Mouse (Mus musculus) CD4-positive helper T cell, adult 2 months (primary cell): ENCODE measurements around the gene Smad9.

ENCODE experiments used
- DNase-seq: peaks from one replicate; pipeline ENCODE4 v3.0.0-alpha.2; 2012; ENCODE audit warnings: low read depth, missing footprints, low spot score

Gene Smad9

DNA sequence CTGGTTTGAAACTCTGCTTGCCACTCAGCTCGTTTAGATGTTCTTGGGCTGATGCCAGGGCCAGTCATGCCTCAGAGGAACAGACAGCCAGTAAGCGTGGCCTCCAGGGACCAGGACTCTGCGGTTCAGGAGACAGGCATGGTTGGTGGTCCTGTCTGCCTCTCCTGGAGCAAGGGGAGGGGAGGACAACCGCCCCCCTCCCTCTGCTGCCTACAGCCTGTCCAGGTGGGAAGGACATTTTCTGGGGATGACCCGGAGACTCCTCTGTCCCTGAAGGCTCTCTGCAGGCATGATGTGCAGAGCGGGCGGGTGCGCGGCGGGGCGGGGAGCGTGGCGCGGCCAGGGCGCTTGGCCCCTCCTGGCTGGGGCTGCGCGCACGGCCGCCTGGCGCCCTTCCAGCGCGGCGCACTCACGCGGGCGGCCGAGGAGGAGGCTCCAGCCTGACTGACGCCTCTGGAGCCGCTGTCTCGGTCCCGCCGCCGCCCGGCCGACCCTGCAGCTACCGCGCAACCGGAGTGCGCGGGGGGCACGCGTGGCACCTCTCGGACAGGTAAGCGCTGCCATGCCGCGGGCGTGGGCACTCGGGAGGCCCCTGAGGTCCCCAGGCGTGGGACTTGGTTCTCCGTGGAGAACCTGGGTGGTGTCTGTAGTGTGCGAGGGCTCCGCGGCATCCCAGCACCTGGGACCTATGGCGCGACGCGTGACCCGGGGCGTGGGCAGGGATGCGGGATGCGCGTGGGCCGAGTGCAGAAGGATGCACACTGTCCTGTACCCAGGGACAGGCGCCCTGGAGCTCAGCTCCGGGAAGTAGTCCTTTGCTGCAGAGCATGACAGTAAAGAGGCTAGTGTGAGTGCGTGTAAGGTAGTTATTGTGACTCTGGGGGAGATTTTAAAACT lies at the start of gene Smad9:
TSS of gene Smad9 (plus strand) at position 438 of the 897 bp plus-strand sequence.
- DNase-seq: no peak

DNA sequence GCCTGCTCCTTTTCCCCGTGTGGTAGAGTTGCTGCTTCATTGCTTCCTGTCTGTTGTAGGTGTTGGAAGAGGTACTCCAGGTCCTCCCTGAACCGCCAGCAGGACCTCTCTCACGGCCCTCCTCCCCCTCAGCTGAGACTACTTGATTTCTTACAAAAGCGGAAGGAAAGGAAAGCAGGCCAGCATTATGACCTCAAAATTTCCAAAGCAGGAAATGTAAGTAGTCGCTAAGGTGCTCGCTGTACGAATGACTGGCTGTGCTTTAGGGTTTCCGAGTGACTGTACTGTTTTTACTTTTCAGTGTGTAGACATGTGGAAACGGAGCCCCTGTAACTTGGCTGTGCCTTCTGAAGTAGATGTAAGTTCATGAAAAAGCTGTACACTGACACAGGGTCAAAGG lies 46.4 kb upstream of the Smad9 start:
- DNase-seq: peak; percentile 78

DNA sequence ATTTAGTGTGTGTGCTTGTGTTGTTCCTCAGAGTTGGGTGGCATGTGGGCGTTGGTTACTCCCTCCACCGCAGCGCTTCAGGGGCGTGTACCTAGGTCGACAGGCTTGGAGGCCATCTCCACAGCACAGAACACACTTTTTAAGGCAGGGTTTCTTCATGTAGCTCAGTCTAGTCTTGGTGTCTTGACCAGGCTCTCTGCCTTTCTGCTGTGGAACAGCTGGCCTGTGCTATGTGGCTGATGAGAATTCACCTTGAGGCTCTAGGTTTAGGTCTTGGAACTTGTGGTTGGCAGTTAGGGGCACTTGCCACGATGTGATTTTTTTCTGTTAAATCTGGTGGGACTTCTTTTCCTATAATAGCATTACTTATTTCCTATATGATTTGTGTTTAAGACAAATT lies 41.1 kb upstream of the Smad9 start, which contains the start of gene Gm21958:
TSS of gene Gm21958 (minus strand) at position 101 of the 400 bp plus-strand sequence.
- no peak for DNase-seq

DNA sequence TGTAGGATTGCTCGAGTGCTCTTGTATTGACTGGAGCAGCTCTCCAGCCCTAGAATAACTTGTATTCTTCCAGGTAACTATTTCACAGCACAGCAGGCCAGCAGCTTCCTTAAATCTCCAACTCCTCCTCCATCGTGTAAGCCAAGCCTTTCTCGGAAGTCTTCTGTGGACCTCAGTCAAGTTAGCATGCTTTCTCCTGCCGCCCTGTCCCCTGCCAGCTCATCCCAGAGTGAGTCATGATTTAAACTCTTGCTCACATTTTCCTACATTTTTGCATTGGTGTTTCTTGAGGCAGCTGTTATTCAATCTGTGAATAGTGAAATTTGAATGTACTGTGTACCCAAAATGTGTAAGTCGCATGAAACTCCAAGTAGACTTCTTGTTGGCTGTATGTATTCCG lies 39.9 kb upstream of the Smad9 start:
- DNase-seq: no peak

DNA sequence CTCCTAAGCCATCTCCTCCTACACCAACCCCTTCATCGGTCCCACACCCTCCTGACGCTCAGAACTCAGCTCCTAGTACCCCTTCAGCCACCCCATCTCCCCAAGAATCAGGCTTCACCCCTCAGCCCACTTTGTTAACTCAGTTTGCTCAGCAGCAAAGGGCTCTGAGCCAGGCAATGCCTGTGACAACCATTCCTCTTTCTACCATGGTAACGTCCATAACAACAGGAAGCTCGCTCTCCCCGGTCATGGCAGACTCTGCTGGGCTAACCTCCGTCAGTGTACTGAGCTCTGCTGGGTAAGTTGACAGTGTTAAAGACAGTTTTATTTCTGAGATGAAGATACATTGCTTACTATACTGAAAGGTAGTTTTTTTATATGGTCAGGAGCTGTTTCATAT lies 38.0 kb upstream of the Smad9 start:
- DNase-seq: no peak

DNA sequence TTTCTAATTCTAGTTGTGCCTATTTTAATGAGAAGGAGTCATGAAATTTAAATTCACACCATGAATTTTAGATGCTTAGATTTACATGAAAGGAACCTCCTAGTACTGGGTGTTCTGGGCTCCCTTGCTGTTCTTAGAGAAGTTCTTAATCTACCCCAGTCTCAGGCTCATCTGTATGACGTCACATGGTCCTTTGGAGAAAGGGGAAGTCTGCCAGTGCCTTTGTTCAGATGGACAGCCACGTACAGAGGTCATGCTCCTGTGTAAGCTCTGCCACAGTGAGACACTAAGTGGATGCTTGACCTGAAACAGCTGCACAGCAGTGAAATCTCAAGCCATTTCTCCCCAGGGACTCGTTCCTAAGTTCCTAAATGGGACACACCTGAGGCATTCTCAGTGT lies 36.4 kb upstream of the Smad9 start:
- DNase-seq: no peak

DNA sequence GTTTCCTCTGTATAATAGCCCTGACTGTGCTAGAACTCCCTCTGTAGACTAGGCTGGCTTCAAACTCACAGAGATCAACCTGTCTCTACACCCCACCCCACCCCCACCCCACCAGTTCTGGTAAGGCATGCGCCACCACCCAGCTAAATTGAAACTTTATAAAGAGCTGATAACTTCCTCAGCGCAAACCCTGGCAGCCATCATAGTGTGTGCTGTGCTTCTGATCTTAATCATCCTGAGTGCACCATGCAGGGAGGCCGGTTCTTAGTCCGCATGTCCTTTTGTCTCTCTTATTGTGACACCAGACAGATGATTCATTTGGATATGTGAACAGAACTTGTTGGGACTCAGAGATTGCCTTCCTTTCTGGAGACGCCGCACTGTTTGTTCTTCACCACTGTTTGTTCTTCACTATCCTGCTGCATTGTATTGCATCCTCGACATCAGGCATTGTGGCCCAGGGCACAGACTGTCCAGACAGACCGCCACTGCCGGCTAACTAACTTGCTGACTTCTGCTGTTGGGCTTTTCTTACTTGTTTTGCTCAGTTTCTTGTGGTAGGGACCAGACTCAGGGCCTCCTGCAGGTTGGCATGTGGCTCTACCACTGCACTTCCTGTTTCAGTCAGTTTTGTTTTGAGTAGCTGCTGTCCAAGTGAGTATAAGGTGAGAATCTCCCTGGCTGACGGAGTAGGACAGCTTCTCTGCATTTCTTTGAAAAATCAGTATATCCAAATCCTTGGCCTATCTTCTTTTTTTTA lies 31.5 kb upstream of the Smad9 start:
- DNase-seq: peak; percentile 81

DNA sequence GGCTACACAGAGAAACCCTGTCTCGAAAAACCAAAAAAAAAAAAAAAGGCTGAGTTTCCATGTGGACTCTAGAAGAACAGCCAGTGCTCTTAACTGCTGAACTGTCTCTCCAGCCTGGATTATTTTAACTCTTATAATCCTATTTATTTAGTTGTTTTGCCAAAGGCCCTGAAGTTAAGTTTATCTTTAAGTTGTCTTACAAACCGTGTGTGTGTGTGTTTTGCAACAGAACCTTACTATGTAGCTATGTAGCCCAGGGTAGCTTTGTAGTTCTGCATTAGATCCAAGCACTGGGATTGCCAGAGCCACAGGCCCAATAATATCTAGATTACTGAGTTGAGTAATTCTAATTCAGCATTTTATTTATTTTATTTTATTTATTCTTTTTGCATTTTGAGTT lies 30.0 kb upstream of the Smad9 start:
- DNase-seq: no peak

DNA sequence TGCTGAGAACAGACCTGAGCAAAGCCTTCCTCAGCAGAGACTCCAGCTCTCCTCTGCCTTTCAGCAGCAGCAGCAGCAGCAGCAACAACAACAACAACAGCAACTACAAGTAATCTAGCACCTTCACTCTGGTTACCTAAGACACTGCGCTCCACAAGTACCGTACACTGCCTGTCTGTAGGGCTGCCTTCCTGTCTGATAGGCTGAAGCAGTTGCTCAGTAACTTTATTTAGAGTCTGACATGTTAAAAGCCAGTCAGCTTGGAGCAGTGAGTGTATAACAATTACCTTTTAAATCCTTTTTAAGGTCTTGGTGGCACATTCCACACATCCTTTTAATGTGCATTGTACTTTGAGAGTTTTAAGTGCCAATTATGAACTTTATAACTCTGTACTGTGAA lies 27.8 kb upstream of the Smad9 start:
- no peak for DNase-seq

DNA sequence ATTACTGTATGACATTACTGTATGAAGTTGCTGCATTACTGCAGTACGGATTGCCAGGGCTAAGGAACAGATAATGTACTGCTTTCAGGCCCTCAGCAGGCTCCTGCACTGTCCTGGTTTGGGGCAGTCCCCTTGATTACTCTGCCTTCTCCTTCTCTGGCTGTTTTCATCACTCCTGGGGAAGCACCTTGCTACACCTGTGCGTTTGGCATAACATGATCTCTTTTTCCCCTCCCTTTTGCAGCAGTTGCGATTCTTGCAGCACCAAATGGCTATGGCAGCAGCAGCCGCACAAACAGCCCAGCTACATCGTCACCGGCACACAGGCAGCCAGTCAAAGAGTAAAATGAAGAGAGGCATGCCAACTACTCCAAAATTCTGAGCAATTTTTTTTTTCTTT lies 27.3 kb upstream of the Smad9 start:
- no peak for DNase-seq

DNA sequence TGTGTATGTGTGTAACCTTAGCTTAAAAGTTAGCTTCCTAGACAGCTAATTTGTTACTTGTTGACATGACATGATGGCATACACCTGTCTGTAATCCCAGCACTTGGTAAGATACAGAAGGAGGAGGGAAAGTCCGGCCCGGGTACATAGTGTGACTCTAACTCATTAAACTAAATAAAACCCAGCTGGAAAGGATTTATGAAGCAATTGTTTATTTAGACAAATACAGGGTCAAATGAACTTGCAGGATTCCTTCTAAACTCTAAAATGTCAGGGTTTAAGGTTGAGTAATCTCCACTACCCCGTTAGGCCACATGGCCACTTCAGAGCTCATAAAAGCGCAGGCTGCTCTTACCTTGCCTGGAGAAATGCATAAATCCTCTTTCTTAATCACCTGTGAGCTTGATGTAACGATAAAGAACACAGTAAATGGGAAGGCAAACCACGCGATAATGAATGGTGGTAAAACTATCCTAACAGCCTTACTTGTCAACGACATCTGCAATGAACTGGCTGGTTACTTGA lies 23.7 kb upstream of the Smad9 start:
- DNase-seq: no peak

DNA sequence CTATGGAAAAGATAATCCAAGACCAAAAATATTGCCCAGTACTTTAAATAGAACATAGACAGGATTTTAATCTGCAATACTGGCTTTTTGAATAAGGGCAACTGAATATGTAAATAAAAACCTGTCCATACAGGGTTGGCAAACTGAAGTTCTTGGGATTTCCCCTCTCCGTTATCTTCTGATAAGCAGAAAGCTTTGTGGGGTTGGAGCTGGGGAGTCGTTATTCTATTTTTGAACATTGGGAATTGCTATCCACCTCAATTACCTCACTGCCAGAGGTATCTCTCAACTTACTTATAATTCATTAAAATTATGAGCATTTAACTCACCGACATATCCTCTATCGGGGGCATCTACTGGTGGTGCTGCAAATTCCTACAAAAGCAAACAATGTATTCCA lies 23.0 kb upstream of the Smad9 start:
- DNase-seq: no peak

DNA sequence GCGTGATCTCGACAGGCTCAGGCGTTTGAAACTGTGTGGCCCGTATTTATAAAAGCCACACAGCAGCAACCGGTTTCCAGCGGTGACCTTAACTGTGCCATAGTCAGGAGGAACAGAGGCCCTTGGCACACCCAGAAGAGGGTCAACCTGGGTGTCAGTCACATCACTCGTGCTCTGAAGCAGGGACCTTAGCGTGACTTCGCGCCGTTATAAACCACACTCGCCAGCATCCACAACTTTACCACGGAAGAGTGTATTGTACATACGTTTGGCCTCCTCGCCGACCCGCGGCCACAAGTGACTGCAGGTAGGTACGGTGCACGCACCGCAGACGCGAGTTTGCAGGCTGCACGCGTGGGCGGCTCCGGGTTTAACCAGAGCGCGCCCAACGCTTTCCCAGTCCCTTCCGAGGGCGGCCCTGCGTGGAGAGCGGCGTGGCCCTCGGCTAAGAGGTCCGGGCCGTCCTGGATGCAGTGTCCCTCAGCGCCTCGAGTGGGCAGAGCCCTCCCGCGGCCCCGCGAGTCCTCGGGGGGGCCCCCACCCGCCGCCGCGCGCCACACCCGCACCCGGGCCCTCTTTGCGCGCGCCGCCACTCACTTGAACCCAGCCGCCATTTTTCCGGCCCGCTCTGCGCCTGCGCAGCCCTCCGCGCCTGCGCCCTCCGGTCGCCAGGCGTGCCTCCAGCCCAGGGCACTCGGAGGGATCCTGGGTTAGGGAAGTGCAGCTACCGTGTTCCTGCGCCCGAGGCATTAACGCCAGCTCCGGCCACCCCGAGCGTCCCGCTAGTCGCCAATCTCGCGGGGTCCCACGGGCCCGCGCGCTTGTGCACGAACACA lies 20.8 kb upstream of the Smad9 start:
- peak; percentile 94 for DNase-seq

DNA sequence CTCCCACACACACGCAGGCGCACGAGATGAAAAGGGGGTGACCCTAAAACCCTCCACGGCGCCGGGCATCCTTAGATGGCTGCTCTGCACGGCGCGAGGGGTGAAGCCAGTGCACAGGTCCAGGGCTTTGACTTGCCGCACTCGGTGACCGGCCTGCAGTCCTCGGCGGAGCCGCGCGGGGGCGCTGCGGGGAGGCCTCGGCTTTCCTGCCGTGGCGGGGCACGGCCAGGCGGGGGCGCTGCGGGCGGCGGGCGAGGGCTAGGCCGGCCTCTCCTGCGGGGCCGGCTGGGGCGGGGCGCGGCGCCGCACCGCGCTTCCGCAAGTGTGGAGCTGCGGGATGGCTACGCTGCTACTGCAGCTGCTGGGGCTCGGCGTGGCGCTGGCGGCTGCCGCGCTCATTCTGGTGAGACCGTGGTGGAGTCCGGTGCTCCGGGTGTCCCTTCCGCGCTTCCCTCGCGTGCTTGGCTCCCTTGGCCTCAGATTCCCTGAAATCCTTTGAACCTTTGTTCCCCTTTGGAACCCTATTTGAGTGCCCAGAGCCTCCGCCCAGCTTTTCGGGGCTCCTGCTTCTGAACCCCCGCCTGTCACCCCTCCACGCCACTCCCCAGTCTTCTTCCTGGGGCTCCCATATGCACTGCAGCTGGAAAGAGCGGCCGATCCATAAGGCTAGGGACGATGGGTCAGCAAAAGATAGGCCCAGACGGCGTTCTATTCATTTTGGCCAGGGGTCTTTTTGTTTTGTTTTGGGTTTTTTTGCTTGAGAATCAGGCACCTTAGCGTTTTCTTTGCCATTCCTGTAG lies 19.9 kb upstream of the Smad9 start, which contains the start of the genes Exosc8 and Alg5:
TSS of gene Exosc8 (minus strand) at position 147 of the 800 bp plus-strand sequence.
TSS of gene Alg5 (plus strand) at position 293 of the 800 bp plus-strand sequence.
- DNase-seq: peak; percentile 90

DNA sequence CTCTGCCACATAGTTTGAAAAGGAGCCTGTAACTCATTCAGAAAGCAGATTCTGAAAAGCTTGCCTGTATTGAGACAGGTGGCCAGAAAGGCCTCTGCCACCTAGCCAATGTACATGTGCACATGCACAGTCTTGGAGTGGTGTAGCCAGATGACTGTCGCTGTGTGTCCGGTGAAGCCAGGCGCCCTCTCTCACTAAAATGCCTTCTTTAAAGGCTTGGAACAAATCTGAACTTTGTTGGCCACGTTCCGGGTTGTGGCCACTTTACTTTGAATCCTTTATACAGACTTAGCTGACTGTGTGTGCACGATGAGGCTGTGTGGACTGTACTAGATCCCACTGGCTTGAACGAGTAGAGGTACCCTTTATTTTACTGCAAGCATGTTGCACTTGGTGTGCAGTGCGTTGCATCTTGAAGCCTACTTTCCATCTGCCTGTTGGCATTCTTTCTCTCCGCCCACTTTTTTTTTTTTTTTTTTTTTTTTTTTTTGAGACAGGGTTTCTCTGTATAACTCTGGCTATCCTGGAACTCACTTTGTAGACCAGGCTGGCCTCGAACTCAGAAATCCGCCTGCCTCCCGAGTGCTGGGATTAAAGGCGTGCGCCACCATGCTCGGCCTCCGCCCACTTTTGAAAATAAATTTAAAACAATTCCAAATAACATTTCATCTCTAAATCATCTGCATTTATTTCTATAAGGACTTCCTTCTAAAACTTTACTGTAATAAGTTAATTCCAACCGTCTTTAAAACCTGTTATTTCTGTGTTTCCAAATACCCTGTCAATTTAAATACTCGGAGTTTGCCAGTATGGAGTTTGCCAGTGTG lies 19.1 kb upstream of the Smad9 start:
- peak; percentile 25 for DNase-seq

DNA sequence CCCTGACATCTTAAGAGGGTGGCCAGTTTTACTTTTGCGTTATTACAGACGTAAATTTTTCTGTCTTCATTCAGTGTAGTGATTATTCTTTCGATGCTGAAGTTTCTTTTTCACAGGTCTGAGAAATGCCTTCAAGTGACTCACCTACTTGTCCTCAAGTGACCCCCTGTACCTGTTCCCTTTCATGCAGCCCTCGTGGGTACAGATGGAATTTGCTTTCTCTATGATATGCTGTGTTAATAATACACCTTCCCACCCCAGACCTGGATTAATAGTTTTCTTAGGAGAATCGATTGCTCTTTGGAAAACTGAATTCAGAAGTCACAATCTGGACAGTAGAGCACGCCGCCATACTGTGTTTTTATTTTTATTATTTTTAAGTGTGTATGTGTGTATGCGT lies 18.1 kb upstream of the Smad9 start:
- DNase-seq: no peak

DNA sequence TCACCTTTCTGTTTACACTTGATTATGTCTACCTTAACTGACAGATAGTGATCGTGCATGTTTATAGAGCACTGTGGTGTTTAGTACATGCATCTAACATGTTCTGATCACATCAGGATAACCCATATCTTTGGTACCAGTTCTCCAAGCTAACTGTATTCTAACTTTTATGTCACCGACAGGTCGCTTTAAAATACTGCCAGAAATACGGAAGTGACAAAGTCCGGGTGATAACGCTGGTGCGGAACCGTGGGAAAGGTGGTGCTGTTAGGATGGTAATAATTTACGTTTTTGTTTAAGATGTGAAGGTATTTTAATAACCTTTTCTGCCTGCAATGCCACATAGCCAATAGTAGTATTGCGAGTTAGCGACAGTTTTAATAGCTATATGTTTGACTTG lies 13.4 kb upstream of the Smad9 start:
- DNase-seq: no peak

DNA sequence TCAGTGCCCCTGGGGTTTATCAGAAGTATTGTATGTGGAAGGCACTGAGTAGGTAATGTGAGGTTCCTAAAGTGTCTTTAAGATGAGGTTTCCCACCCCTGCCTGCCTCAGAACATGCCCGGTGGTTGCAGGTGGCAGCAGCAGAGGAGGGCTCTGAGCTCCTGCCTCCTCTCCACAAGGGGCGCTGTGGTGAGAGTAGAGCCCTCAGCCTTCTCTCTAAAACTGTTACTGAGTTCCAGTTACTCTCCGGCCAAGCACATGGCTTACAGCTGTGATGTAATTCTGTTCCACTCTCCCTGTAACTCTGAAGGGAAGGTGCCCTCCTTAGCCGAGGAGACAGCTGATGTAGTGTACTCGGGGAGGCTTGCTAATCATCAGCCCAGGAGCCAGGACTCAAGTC lies 9.6 kb upstream of the Smad9 start:
- no peak for DNase-seq

DNA sequence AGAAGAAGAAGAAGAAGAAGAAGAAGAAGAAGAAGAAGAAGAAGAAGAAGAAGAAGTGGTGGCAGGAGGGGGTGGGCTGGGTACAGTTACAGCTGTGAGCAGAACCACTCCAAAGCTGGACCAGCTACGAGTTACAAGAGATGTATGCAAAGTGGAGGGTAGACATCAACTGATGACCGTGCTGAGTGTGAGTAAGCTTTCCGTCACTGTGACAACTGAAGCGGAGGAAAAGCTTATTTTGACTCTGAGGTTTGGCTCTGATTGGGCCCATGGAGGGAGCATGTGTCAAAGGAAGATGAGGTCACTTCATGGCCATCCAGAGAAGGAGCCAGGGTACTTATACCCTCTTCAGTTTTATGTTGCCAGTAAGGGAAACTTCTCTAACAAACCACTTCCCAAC lies 2.0 kb upstream of the Smad9 start:
- no peak for DNase-seq

DNA sequence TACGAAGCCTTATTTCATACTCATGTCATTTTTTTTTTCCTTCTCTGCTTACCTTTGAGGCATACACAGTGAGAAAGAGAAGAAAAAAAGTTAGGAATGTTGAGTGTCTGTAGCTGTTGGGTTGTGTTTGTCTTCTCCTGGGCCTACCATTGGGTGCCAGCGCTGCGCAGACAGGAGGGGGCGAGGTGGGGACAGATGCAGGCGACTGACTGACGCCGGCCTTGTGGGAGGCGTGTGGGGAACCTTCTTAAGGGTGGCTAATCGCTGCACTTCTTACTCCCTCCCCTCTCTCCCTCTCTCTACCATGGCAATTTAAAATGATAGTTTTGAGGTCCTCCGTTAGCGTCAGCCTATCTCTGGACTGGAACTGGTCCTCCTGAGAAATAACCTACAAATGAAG lies 676 bp downstream of the Smad9 start:
- no peak for DNase-seq
